Mouse (Mus musculus) spleen, embryonic (tissue): ENCODE measurements around the gene Stag3.

Source experiments
- CTCF ChIA-PET: fragments of 350-600 bp; sonication (Branson Sonifier 250); formaldehyde crosslinking; loops from one replicate; lab custom pipeline; 2022; lab: Charles Lee

Stag3 gene

GRCm38 (mm10) chr5:138279585-138280424 is at the start of gene Stag3, which contains the start of the genes Gm43720 and Gpc2:
Gene Stag3, plus strand, starts transcription at chr5:138280240.
Gene Gm43720, minus strand, starts transcription at chr5:138279958.
Gene Gpc2, minus strand, starts transcription at chr5:138280005.
- CTCF ChIA-PET, result no interaction called here

- CTCF ChIA-PET, result no interaction called here
Observed at GRCm38 (mm10) chr5:138233778-138234177, 46.3 kb upstream of the Stag3 start.

GRCm38 (mm10) chr5:138234224-138234623 is 45.8 kb upstream of the Stag3 start:
- CTCF ChIA-PET, result no interaction called here

GRCm38 (mm10) chr5:138241511-138241910 is 38.5 kb upstream of the Stag3 start:
- CTCF ChIA-PET, result no interaction called here

GRCm38 (mm10) chr5:138251144-138251543 is 28.9 kb upstream of the Stag3 start:
- CTCF ChIA-PET, result no interaction called here

GRCm38 (mm10) chr5:138253061-138253460 is 27.0 kb upstream of the Stag3 start:
- CTCF ChIA-PET, result interaction anchor here (1.2 kb wide), 1 partner anchor 31 kb away, joined by 3 read pairs; no protein-coding TSS in a partner anchor

GRCm38 (mm10) chr5:138255353-138256093 is 24.5 kb upstream of the Stag3 start, which contains the start of gene Lamtor4:
Gene Lamtor4, plus strand, starts transcription at chr5:138255482.
- CTCF ChIA-PET, result no interaction called here

- CTCF ChIA-PET, result no interaction called here
Observed at GRCm38 (mm10) chr5:138256094-138256467, 24.0 kb upstream of the Stag3 start.

- CTCF ChIA-PET, result interaction anchor here (0.7 kb wide), 1 partner anchor 28 kb away, joined by 3 read pairs; no protein-coding TSS in a partner anchor
Observed at GRCm38 (mm10) chr5:138256966-138257584, 23.0 kb upstream of the Stag3 start.

GRCm38 (mm10) chr5:138257585-138257978 is 22.5 kb upstream of the Stag3 start:
- CTCF ChIA-PET, result interaction anchor here (0.7 kb wide), 1 partner anchor 29 kb away, joined by 3 read pairs; no protein-coding TSS in a partner anchor

- CTCF ChIA-PET, result interaction anchor here (0.7 kb wide), 1 partner anchor 29 kb away, joined by 3 read pairs; no protein-coding TSS in a partner anchor
Observed at GRCm38 (mm10) chr5:138258078-138258477, 22.0 kb upstream of the Stag3 start.

GRCm38 (mm10) chr5:138258542-138258941 is 21.5 kb upstream of the Stag3 start:
- CTCF ChIA-PET, result no interaction called here

- CTCF ChIA-PET, result no interaction called here
Observed at GRCm38 (mm10) chr5:138258993-138259392, 21.0 kb upstream of the Stag3 start.

- CTCF ChIA-PET, result no interaction called here
Observed at GRCm38 (mm10) chr5:138260051-138260450, 20.0 kb upstream of the Stag3 start.

- CTCF ChIA-PET, result no interaction called here
Observed at GRCm38 (mm10) chr5:138260834-138261233, 19.2 kb upstream of the Stag3 start.

- CTCF ChIA-PET, result no interaction called here
Observed at GRCm38 (mm10) chr5:138262001-138262400, 18.0 kb upstream of the Stag3 start.

- CTCF ChIA-PET, result interaction anchor here (1.1 kb wide), 1 partner anchor 18 kb away, joined by 4 read pairs; no protein-coding TSS in a partner anchor
Observed at GRCm38 (mm10) chr5:138262582-138263240, 17.3 kb upstream of the Stag3 start.

- CTCF ChIA-PET, result interaction anchor here (1.1 kb wide), 1 partner anchor 18 kb away, joined by 4 read pairs; no protein-coding TSS in a partner anchor
Observed at GRCm38 (mm10) chr5:138263260-138264206, 16.5 kb upstream of the Stag3 start, which contains the start of gene BC037034. Gene BC037034, minus strand, starts transcription at chr5:138264033.

- CTCF ChIA-PET, result no interaction called here
Observed at GRCm38 (mm10) chr5:138264207-138264578, 15.8 kb upstream of the Stag3 start.

- CTCF ChIA-PET, result interaction anchor here (0.9 kb wide), 1 partner anchor 11 kb away, joined by 3 read pairs; no protein-coding TSS in a partner anchor
Observed at GRCm38 (mm10) chr5:138265712-138266111, 14.3 kb upstream of the Stag3 start.
